Comparison of ENCODE assay signal across 14 mouse cellular contexts in the genomic region with DNA sequence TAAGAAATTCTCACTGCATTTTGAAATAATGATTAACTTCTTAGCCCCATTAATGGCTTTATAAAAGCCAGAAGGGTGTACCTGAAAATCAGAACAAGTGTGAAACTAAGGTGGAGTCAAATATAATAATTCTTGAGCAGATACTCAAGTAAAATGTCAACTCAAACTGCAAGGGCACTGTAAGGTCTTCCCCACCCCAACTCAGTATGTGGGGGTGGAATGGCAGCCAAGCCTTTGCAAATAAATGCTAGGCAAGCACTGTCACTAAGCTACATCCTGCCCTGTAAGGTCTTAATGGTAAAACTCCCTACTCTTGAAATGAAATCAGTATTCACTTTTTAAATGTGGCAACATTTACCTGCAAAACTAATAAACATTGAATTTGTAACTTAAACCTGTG. TPM values are rescaled to one million over a fixed set of nuclear protein-coding genes. Genes with fewer than 3 reads are reported as not detected.
DNase-seq lines count a peak whose midpoint lies in the region; ATAC-seq and TF ChIP-seq lines count a peak whose summit lies in the region.
"Had no signal": no experiment of that assay in that cellular context is flagged by ENCODE, and none has a peak within 500 bp of the region (broad histone marks: within the 10 kb centered on the region; RNA-seq: fewer than 3 reads in every experiment).

No protein-coding gene starts in this region.

- TF ChIP-seq EP300 in lung, postnatal 0 days (IDR thresholded peaks at IDR 0.05) = no peak

- H3K4me2 ChIP-seq in lung, postnatal 0 days (replicated peaks; ENCODE audit: low read depth, low read length) = no peak overlapping the region
- 0 out of 2 replicates have a peak overlapping the region, but pooled peaks have one; percentile 8 for H3K4me2 ChIP-seq in forebrain, embryonic 16.5 days (ENCODE audit: low read length)

- H3K9ac ChIP-seq in lung, postnatal 0 days (replicated peaks; ENCODE audit: low read depth) = no peak overlapping the region
- no peak overlapping the region for H3K9ac ChIP-seq in forebrain, embryonic 16.5 days (replicated peaks; ENCODE audit: low read depth, low read length)

- H3K4me1 ChIP-seq in lung, postnatal 0 days (ENCODE audit: insufficient read depth, low read depth, low read length) = peaks cover 6% of the 10 kb centered on the region; the same call in 1 of the 2 replicates
- peaks cover 17% of the 10 kb centered on the region for H3K4me1 ChIP-seq in forebrain, embryonic 16.5 days (replicated peaks; ENCODE audit: control insufficient read depth, insufficient read depth, low read length)

- peaks cover 3% of the 10 kb centered on the region; the same call in 1 of the 2 replicates for H3K36me3 ChIP-seq in lung, postnatal 0 days (ENCODE audit: insufficient read depth, low read length)
- peaks cover 3% of the 10 kb centered on the region; the same call in 1 of the 2 replicates for H3K36me3 ChIP-seq in forebrain, embryonic 16.5 days (ENCODE audit: control insufficient read depth, insufficient read depth)

- no peak overlapping the region for H3K4me3 ChIP-seq in lung, postnatal 0 days (ENCODE audit: low read depth, low read length)
- H3K4me3 ChIP-seq in forebrain, embryonic 16.5 days (replicated peaks; ENCODE audit: low read length) = no peak overlapping the region

- TF ChIP-seq CTCF in lung, postnatal 0 days (IDR thresholded peaks at IDR 0.05) = no peak

- no peak overlapping the region for H3K27ac ChIP-seq in lung, postnatal 0 days (ENCODE audit: low read length)
- no peak overlapping the region for H3K27ac ChIP-seq in forebrain, embryonic 16.5 days (ENCODE audit: low read length)

- no peak for ATAC-seq in lung, postnatal 0 days
- no peak for ATAC-seq in forebrain, embryonic 16.5 days

- no peaks in the 10 kb centered on the region for H3K27me3 ChIP-seq in lung, postnatal 0 days (replicated peaks; ENCODE audit: insufficient read depth, low read length)
- no peaks in the 10 kb centered on the region for H3K27me3 ChIP-seq in forebrain, embryonic 16.5 days (replicated peaks; ENCODE audit: control insufficient read depth, insufficient read depth, low read length)

- peak; percentile 4 for DNase-seq in heart, postnatal 4 days
- no peak for DNase-seq in heart, adult 9 months (ENCODE audit: low spot score in 2 of 2)
- DNase-seq in lung, postnatal 0 days (ENCODE audit: low spot score) = peak; percentile 23
- DNase-seq in lung, postnatal 25 days (ENCODE audit: low spot score) = no peak
- peak; percentile 27 for DNase-seq in T-cell, adult 2 months (ENCODE audit: low spot score)
- no peak for DNase-seq in layer of hippocampus, postnatal 10 days (ENCODE audit: low spot score in 2 of 2)
- no peak for DNase-seq in adrenal gland, postnatal 36 days
- DNase-seq: cerebellum, postnatal 36 days; heart, postnatal 14 days; kidney, postnatal 14 days; spleen, adult 18-20 months; thymus, adult 2 months had no signal

- no peaks in the 10 kb centered on the region for H3K9me3 ChIP-seq in lung, postnatal 0 days (ENCODE audit: low read length)
- H3K9me3 ChIP-seq in forebrain, embryonic 16.5 days (ENCODE audit: control insufficient read depth, low read length) = no peaks in the 10 kb centered on the region

RNA-seq across cellular contexts. Expression of gene Sp3, which starts 4.2 kb away (rescaled TPM):
- total RNA-seq in heart, postnatal 4 days (2021) = 10 to 100 TPM; 69.3 to 70.3 TPM
- polyA plus RNA-seq in lung, postnatal 0 days (2015; fragmentation: Nextera tagmentation; extraction: Ambion mirVana) = 36.1 and 41.3 TPM in 2 replicates
- polyA plus RNA-seq in forebrain, embryonic 16.5 days (2015; fragmentation: Nextera tagmentation; extraction: Ambion mirVana) = 51.6 and 59.7 TPM in 2 replicates
- total RNA-seq in layer of hippocampus, postnatal 10 days (2021) = 10 to 100 TPM; 48.3 to 56.6 TPM
- total RNA-seq in adrenal gland, postnatal 36 days (2021) = 10 to 100 TPM; 54.0 to 62.2 TPM

RNA-seq across cellular contexts. Expression of gene Gm11084, which starts 10.5 kb away (rescaled TPM):
- not detected for total RNA-seq in heart, postnatal 4 days (2021)
- not detected in 2 replicates for polyA plus RNA-seq in lung, postnatal 0 days (2015; fragmentation: Nextera tagmentation; extraction: Ambion mirVana)
- polyA plus RNA-seq in forebrain, embryonic 16.5 days (2015; fragmentation: Nextera tagmentation; extraction: Ambion mirVana) = not detected in 2 replicates
- total RNA-seq in layer of hippocampus, postnatal 10 days (2021) = not detected
- not detected for total RNA-seq in adrenal gland, postnatal 36 days (2021)
- total RNA-seq: heart, postnatal 14 days had no signal
- polyA plus RNA-seq: frontal cortex, adult 2 months; thymus, adult 2 months had no signal

Comparison
In these comparisons a context has a peak if more than half of its experiments do, and no peak if none do; other contexts are left out.
1. DNase-seq: peak in heart, postnatal 4 days (single experiment), lung, postnatal 0 days (single experiment) and T-cell, adult 2 months (single experiment); none in heart, adult 9 months (0 of 2), lung, postnatal 25 days (single experiment), layer of hippocampus, postnatal 10 days (0 of 2) and adrenal gland, postnatal 36 days (0 of 2).